ENCODE assay signal across 28 mouse cellular contexts in genomic region chr6:34510277-34510676, GRCm38 (mm10). TPM values are rescaled to one million over a fixed set of nuclear protein-coding genes. Genes with fewer than 3 reads are reported as not detected.
A peak's percentile ranks its signal among the peaks of the same experiment; 100 is the strongest.
DNase-seq lines count a peak whose midpoint lies in the region; ATAC-seq and TF ChIP-seq lines count a peak whose summit lies in the region.
"Had no signal": no experiment of that assay in that cellular context is flagged by ENCODE, and none has a peak within 500 bp of the region (broad histone marks: within the 10 kb centered on the region; RNA-seq: fewer than 3 reads in every experiment).

No protein-coding gene starts in this region.

- no peak overlapping the region for H3K9ac ChIP-seq in MEL (ENCODE audit: control insufficient read depth, low read depth, low read length, poor library complexity, severe bottlenecking)
- H3K9ac ChIP-seq in liver, embryonic 13.5 days = no peak overlapping the region
- no peak overlapping the region for H3K9ac ChIP-seq in liver, embryonic 16.5 days (ENCODE audit: low read depth, low read length)
- H3K9ac ChIP-seq: embryonic facial prominence, embryonic 13.5 days; forebrain, embryonic 12.5 days; forebrain, embryonic 15.5 days; heart, embryonic 12.5 days; heart, embryonic 15.5 days; hindbrain, embryonic 13.5 days had no signal

- TF ChIP-seq RAD21 in MEL (IDR thresholded peaks at IDR 0.05; ENCODE audit: low read depth, low read length) = no peak

- 0 out of 2 replicates have a peak, but pooled peaks have one; percentile 32 for ATAC-seq in liver, embryonic 13.5 days (ENCODE audit: low read depth)
- ATAC-seq in liver, embryonic 16.5 days (ENCODE audit: low read depth) = peak; percentile 39; the same call in 1 of the 2 replicates
- ATAC-seq: forebrain, embryonic 15.5 days; Patski had no signal

- no peak overlapping the region for H3K4me3 ChIP-seq in MEL (ENCODE audit: control insufficient read depth in 1 of 2, insufficient read depth in 1 of 2, low read depth in 2 of 2, low read length in 2 of 2)
- H3K4me3 ChIP-seq in liver, embryonic 13.5 days (replicated peaks) = no peak overlapping the region
- no peak overlapping the region for H3K4me3 ChIP-seq in liver, embryonic 16.5 days (ENCODE audit: low read depth, low read length)
- H3K4me3 ChIP-seq: embryonic facial prominence, embryonic 10.5 days; embryonic facial prominence, embryonic 13.5 days; erythroblast, embryonic 14.5 days; forebrain, embryonic 12.5 days; forebrain, embryonic 15.5 days; heart, embryonic 12.5 days; heart, embryonic 15.5 days; hindbrain, embryonic 10.5 days; hindbrain, embryonic 13.5 days had no signal

- H3K79me2 ChIP-seq in MEL (ENCODE audit: control insufficient read depth, insufficient read depth, low read length, poor library complexity) = no peaks in the 10 kb centered on the region

- peaks cover 0 to 1% of the 10 kb centered on the region in 2 experiments; a peak in 2 of 4 replicates for H3K27me3 ChIP-seq in MEL (ENCODE audit: control insufficient read depth in 1 of 2, insufficient read depth in 2 of 2, low read length in 2 of 2)
- no peaks in the 10 kb centered on the region for H3K27me3 ChIP-seq in liver, embryonic 13.5 days
- no peaks in the 10 kb centered on the region for H3K27me3 ChIP-seq in liver, embryonic 16.5 days (ENCODE audit: control insufficient read depth, insufficient read depth, low read depth, low read length)
- H3K27me3 ChIP-seq: embryonic facial prominence, embryonic 13.5 days; forebrain, embryonic 12.5 days; forebrain, embryonic 15.5 days; heart, embryonic 12.5 days; heart, embryonic 15.5 days; hindbrain, embryonic 13.5 days; Patski had no signal

- intact Hi-C loops in gastrocnemius, postnatal 14 days (cut with DNase I; ENCODE audit: low total_unique reads) = loop anchor here (2.0 to 5.0 kb wide), 2 partner anchors 247 to 417 kb away; no protein-coding TSS in a partner anchor

- H3K4me2 ChIP-seq in liver, embryonic 13.5 days = no peak overlapping the region
- H3K4me2 ChIP-seq in liver, embryonic 16.5 days (ENCODE audit: low read depth, low read length) = no peak overlapping the region
- H3K4me2 ChIP-seq: embryonic facial prominence, embryonic 13.5 days; forebrain, embryonic 12.5 days; forebrain, embryonic 15.5 days; heart, embryonic 12.5 days; heart, embryonic 15.5 days; hindbrain, embryonic 13.5 days had no signal

- TF ChIP-seq POLR2A in MEL (IDR thresholded peaks at IDR 0.05; ENCODE audit: control insufficient read depth in 1 of 2, insufficient read depth in 1 of 2, low read depth in 1 of 2, low read length in 2 of 2, poor library complexity in 1 of 2) = no peak

- H3K27ac ChIP-seq in MEL (ENCODE audit: control insufficient read depth, low read depth, low read length) = no peak overlapping the region
- H3K27ac ChIP-seq in liver, embryonic 13.5 days = no peak overlapping the region
- no peak overlapping the region for H3K27ac ChIP-seq in liver, embryonic 16.5 days (ENCODE audit: low read length)
- H3K27ac ChIP-seq: embryonic facial prominence, embryonic 10.5 days; embryonic facial prominence, embryonic 13.5 days; forebrain, embryonic 12.5 days; forebrain, embryonic 15.5 days; heart, embryonic 15.5 days; hindbrain, embryonic 10.5 days; hindbrain, embryonic 13.5 days had no signal

- TF ChIP-seq CTCF in MEL (IDR thresholded peaks at IDR 0.05 in 2 of 3, conservative IDR thresholded peaks at IDR 0.05 in 1 of 3; ENCODE audit: control insufficient read depth in 1 of 3, insufficient read depth in 1 of 3, low read depth in 2 of 3, low read length in 3 of 3, poor library complexity in 1 of 3, severe bottlenecking in 1 of 3) = no peak

- peak; percentile 42 for DNase-seq in MEL (ENCODE audit: low read depth, low spot score)
- DNase-seq in liver = peak; percentile 46
- DNase-seq in liver, embryonic 13.5 days = no peak
- DNase-seq in cerebellum, adult 11-12 months = no peak
- DNase-seq in heart, adult 8-10 months (ENCODE audit: low spot score) = no peak
- DNase-seq in gastrocnemius, postnatal 14 days = no peak
- no peak for DNase-seq in right cerebral cortex, postnatal 10 days (ENCODE audit: low spot score in 2 of 2)
- DNase-seq: adrenal gland, postnatal 10 days; adrenal gland, postnatal 36 days; cerebellum, adult 18-20 months; cerebellum, adult 9-10 months; cerebellum, postnatal 14 days; embryo, embryonic 11 days; gastrocnemius, postnatal 10 days; heart, adult 11 months; heart, postnatal 10 days; heart, postnatal 36 days had no signal

- no peaks in the 10 kb centered on the region for H3K9me3 ChIP-seq in MEL (replicated peaks; ENCODE audit: insufficient read depth, low read length)
- H3K9me3 ChIP-seq in liver, embryonic 13.5 days (replicated peaks) = no peaks in the 10 kb centered on the region
- no peaks in the 10 kb centered on the region for H3K9me3 ChIP-seq in liver, embryonic 16.5 days (replicated peaks; ENCODE audit: control insufficient read depth, low read length)
- H3K9me3 ChIP-seq: embryonic facial prominence, embryonic 10.5 days; embryonic facial prominence, embryonic 13.5 days; forebrain, embryonic 12.5 days; forebrain, embryonic 15.5 days; heart, embryonic 12.5 days; heart, embryonic 15.5 days; hindbrain, embryonic 10.5 days; hindbrain, embryonic 13.5 days had no signal

- H3K4me1 ChIP-seq in MEL (ENCODE audit: control insufficient read depth in 1 of 2, insufficient read depth in 2 of 2, low read length in 2 of 2) = peaks cover 4 to 12% of the 10 kb centered on the region in 2 experiments
- H3K4me1 ChIP-seq in liver, embryonic 13.5 days (replicated peaks) = peaks cover 66% of the 10 kb centered on the region
- peaks cover 37% of the 10 kb centered on the region for H3K4me1 ChIP-seq in liver, embryonic 16.5 days (ENCODE audit: control insufficient read depth, low read depth, low read length)
- H3K4me1 ChIP-seq: forebrain, embryonic 12.5 days; hindbrain, embryonic 13.5 days had no signal

- WGBS in liver, embryonic 13.5 days (ENCODE audit: insufficient replicate concordance) = 40% methylated on average over 5 of the region's 5 CpGs
- 32% methylated on average over 5 of the region's 5 CpGs for WGBS in liver, embryonic 16.5 days (ENCODE audit: insufficient replicate concordance)

- TF ChIP-seq EP300 in MEL (IDR thresholded peaks at IDR 0.05; ENCODE audit: low read depth in 1 of 2, low read length in 2 of 2) = peak in 1 of 2 experiments; percentile 68; a peak in 2 of 4 replicates

- H3K36me3 ChIP-seq in MEL (ENCODE audit: control insufficient read depth in 1 of 2, insufficient read depth in 2 of 2, low read length in 2 of 2) = peaks cover 0 to 20% of the 10 kb centered on the region in 2 experiments; a peak in 2 of 4 replicates
- H3K36me3 ChIP-seq in liver, embryonic 13.5 days = peaks cover 12% of the 10 kb centered on the region
- peaks cover 8% of the 10 kb centered on the region for H3K36me3 ChIP-seq in liver, embryonic 16.5 days (ENCODE audit: control insufficient read depth, insufficient read depth)
- H3K36me3 ChIP-seq: forebrain, embryonic 15.5 days; heart, embryonic 15.5 days had no signal

TF ChIP-seq in MEL, 35 proteins besides CTCF, POLR2A, EP300 and RAD21:
- TF ChIP-seq CHD1 (IDR thresholded peaks at IDR 0.05; ENCODE audit: low read depth, low read length) = no peak
- TF ChIP-seq GATA1 (IDR thresholded peaks at IDR 0.05; ENCODE audit: low read depth, low read length) = peak; percentile 74
- peak; percentile 83 for TF ChIP-seq TCF12 (IDR thresholded peaks at IDR 0.05; ENCODE audit: low read depth, low read length)
- peak; percentile 74; the same call in 1 of the 2 replicates for TF ChIP-seq RCOR1 (IDR thresholded peaks at IDR 0.05; ENCODE audit: low read depth, low read length)
- TF ChIP-seq MXI1 (IDR thresholded peaks at IDR 0.05; ENCODE audit: low read depth, low read length) = no peak
TF ChIP-seq in MEL: peak in this region for 3.

RNA-seq across cellular contexts. Expression of gene Bpgm, which starts 34.3 kb away (rescaled TPM):
- 10.6 and 11.1 TPM in 2 replicates for total RNA-seq in MEL (2012; rRNA removed)
- 10 to 100 TPM in 1 of 2 experiments, not detected in 1; 14.1 TPM for polyA plus RNA-seq in MEL (2012; ENCODE audit: insufficient read depth in 1 of 2, insufficient read length in 2 of 2, low read depth in 1 of 2, low replicate concordance in 2 of 2, missing spikeins in 1 of 2)
- polyA plus RNA-seq in liver, embryonic 13.5 days (2015; fragmentation: Nextera tagmentation; extraction: Ambion mirVana) = 136 and 141 TPM in 2 replicates
- polyA plus RNA-seq in liver, embryonic 16.5 days (2015; fragmentation: Nextera tagmentation; extraction: Ambion mirVana) = 223 TPM in 2 replicates
- 10 to 100 TPM; 27.1 to 53.5 (median 32.2) TPM for total RNA-seq in heart, adult 8-10 months (2022)
- total RNA-seq in gastrocnemius, postnatal 14 days (2021) = 10 to 100 TPM; 42.7 to 53.8 TPM

Comparison
In these comparisons a context has a peak if more than half of its experiments do, and no peak if none do; other contexts are left out.
1. DNase-seq: peak in MEL (single experiment) and liver (single experiment); none in liver, embryonic 13.5 days (single experiment), cerebellum, adult 11-12 months (single experiment), heart, adult 8-10 months (single experiment), gastrocnemius, postnatal 14 days (single experiment) and right cerebral cortex, postnatal 10 days (0 of 2).